Mouse (Mus musculus): ENCODE data around the gene Mprip. TPM values are rescaled to one million over a fixed set of nuclear protein-coding genes. Genes with fewer than 3 reads are reported as not detected.
"Not testable (repeated sequence)": the region's sequence is repeated elsewhere in the genome, so short reads cannot be mapped to it uniquely, and the experiment has no call there.

The Mprip gene
- polyA plus RNA-seq, 1 experiment from 2014 or later = 97.6 TPM

DNA sequence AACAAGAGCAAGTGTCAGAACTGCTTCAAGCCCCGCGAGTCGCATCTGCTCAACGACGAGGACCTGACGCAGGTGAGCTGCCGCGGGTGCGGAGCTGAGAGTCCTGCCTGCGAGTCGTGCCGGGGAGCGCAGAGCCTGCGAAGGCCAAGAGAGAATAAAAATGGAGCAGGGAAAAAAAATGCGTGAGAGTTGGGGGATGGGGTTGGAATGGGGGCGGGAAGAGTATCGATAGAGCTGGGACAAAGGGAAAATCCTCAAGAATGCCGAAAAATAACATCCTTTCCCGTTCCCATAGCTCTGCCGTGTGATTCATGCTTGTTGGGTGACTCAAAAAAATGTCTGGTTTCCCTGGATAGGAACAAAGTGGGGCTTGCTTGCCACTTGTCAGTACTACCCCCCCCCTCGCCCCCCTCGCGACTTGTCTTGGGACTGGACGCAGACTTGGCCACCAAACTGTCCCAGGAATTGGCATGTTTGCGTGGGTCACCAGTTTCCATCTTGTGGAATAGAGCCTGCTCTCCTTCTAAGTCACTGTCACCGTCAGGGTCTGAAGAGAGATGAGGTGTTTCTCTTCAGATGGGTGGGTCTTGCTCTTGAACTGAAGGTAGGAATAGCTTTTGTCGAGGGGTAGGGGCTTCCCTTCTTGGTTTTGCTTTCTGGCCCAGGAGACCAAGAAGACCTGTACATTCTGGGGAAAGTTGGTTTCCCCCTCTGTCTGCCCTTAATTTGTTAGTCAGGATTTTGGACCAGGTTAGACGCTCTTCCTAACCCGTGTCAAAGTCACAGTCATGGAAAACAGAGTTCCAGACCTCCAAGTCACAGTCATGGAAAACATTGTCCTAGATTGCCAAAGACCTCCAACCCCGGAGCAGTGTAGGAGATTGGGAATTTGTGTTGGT, 2.0 kb downstream of the Mprip start:
- WGBS = 5% methylated on average over 30 of the region's 30 CpGs
- H3K9me3 ChIP-seq (ENCODE audit: control insufficient read depth, low read length) = no peaks in the 10 kb centered on the region
- peak; percentile 69 for DNase-seq (ENCODE audit: low spot score)
- peak overlapping the region; percentile 86 for H3K4me2 ChIP-seq (ENCODE audit: low read depth, low read length, severe bottlenecking)
- H3K4me1 ChIP-seq (replicated peaks; ENCODE audit: control insufficient read depth, insufficient read depth, low read length) = peaks cover 15% of the 10 kb centered on the region
- peaks cover 2% of the 10 kb centered on the region; the same call in 1 of the 2 replicates for H3K27me3 ChIP-seq (ENCODE audit: control insufficient read depth, insufficient read depth, low read length)
- ATAC-seq (replicated peaks; ENCODE audit: low FRiP score) = peak; percentile 42; the same call in 1 of the 2 replicates
- no peaks in the 10 kb centered on the region for H3K36me3 ChIP-seq (ENCODE audit: control insufficient read depth, insufficient read depth, low read length)
- H3K27ac ChIP-seq (ENCODE audit: low read depth, low read length) = peak overlapping the region; percentile 59
- H3K9ac ChIP-seq (ENCODE audit: low read length) = peak overlapping the region; percentile 91
- peak overlapping the region; percentile 87 for H3K4me3 ChIP-seq (ENCODE audit: low read depth, low read length)

DNA sequence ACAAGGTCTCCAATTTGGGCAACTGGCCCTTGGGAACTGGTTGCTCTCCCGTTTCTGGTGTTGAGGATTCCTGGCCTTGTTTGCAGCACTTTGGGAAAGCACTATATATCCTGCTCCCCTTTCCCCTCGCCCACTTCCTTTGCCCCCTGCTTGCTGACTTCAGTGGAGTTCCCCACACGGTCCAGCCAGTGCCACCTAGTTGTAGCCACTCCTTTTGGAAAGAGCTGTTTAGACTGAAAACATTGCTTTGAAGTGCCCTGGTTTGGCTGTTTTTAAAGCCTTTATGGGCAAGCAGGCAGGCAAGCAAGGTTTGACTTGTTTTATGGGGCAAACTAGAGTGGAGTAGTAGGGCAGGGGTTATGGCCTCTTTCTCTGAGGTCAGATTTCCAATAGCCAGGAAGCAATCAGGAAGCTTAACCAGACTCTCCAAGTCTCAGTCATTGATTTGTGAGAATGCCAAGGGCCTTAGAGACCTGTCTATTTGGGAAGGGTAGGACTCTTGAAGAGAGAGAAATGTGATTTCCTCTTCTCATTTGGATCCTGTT, 2.7 kb downstream of the Mprip start:
- no peak for ATAC-seq (replicated peaks; ENCODE audit: low FRiP score)
- H3K4me2 ChIP-seq (ENCODE audit: low read depth, low read length, severe bottlenecking) = peak overlapping the region; percentile 86
- 26% methylated on average over 3 of the region's 3 CpGs for WGBS
- H3K4me3 ChIP-seq (ENCODE audit: low read depth, low read length) = peak overlapping the region; percentile 87
- no peak for DNase-seq (ENCODE audit: low spot score)
- no peak overlapping the region for H3K27ac ChIP-seq (ENCODE audit: low read depth, low read length)
- no peaks in the 10 kb centered on the region for H3K36me3 ChIP-seq (ENCODE audit: control insufficient read depth, insufficient read depth, low read length)
- no peaks in the 10 kb centered on the region for H3K9me3 ChIP-seq (ENCODE audit: control insufficient read depth, low read length)
- H3K9ac ChIP-seq (ENCODE audit: low read length) = peak overlapping the region; percentile 91
- peaks cover 15% of the 10 kb centered on the region for H3K4me1 ChIP-seq (replicated peaks; ENCODE audit: control insufficient read depth, insufficient read depth, low read length)
- H3K27me3 ChIP-seq (ENCODE audit: control insufficient read depth, insufficient read depth, low read length) = peaks cover 2% of the 10 kb centered on the region; the same call in 1 of the 2 replicates

DNA sequence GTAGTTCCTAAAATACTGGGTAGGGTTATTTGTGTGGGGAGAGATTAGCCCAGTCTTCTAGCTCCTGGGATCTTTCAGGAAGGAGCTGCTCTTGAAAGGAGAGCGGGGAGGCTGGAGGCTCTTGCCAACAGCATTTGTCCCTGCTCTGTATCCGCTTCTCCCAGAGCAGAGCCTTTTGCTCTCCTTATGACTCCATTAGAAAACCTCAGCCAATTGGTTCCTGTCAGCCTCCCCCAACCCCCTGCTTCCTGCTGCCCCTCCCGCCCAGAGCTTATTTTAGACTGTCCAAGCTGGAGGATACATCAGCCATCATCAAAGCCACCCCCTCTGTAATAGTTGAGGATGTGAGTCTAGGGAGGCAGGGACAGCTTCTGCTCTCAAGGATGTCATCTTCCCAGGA, 3.7 kb downstream of the Mprip start:
- H3K9me3 ChIP-seq (ENCODE audit: control insufficient read depth, low read length) = no peaks in the 10 kb centered on the region
- H3K4me2 ChIP-seq (ENCODE audit: low read depth, low read length, severe bottlenecking) = no peak overlapping the region
- H3K36me3 ChIP-seq (ENCODE audit: control insufficient read depth, insufficient read depth, low read length) = no peaks in the 10 kb centered on the region
- H3K4me1 ChIP-seq (replicated peaks; ENCODE audit: control insufficient read depth, insufficient read depth, low read length) = peaks cover 15% of the 10 kb centered on the region
- no peak for ATAC-seq (replicated peaks; ENCODE audit: low FRiP score)
- peaks cover 2% of the 10 kb centered on the region; the same call in 1 of the 2 replicates for H3K27me3 ChIP-seq (ENCODE audit: control insufficient read depth, insufficient read depth, low read length)
- DNase-seq (ENCODE audit: low spot score) = no peak
- no peak overlapping the region for H3K9ac ChIP-seq (ENCODE audit: low read length)
- 58% methylated on average over 3 of the region's 3 CpGs for WGBS
- no peak overlapping the region for H3K27ac ChIP-seq (ENCODE audit: low read depth, low read length)
- no peak overlapping the region for H3K4me3 ChIP-seq (ENCODE audit: low read depth, low read length)

DNA sequence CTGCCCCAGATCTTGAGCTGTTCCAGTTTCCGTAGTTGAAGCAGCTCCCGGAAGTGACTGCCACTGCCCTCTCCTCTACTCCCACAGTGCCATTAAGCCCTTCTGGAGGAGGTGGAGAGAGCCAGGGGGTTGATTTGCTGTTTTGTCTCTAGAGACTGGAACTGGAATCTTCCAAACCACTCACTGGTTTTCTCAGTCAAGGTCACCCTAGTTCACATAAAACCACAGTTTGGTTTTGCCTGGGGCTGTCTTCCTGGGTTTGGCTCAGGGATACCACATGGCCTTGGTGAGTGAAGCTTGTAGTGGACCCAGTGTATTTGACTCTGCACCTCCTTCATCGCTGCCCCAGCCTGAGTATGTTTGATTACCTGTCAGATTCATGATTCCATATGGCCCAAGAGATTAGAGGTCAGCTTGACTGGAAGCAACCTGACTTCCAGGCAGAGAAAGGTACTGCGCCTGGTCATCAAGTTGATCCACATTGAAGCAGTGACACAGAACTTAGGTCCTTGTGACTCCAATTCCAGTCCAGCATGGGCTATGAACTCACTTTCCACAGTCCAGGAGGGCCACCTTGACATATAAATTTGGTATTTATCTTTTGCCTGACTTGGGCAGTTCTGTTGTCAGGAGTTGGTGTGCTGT, 10.1 kb downstream of the Mprip start:
- Histone ChIP-seq H3K36me3 (ENCODE audit: control insufficient read depth, insufficient read depth, low read length) (no peaks in the 10 kb centered on the region), H3K27me3 (ENCODE audit: control insufficient read depth, insufficient read depth, low read length) (no peaks in the 10 kb centered on the region), H3K4me3 (ENCODE audit: low read depth, low read length) (no peak overlapping the region), H3K4me1 (replicated peaks; ENCODE audit: control insufficient read depth, insufficient read depth, low read length) (no peaks in the 10 kb centered on the region), H3K9me3 (ENCODE audit: control insufficient read depth, low read length) (no peaks in the 10 kb centered on the region), H3K4me2 (ENCODE audit: low read depth, low read length, severe bottlenecking) (no peak overlapping the region), H3K27ac (ENCODE audit: low read depth, low read length) (no peak overlapping the region), H3K9ac (ENCODE audit: low read length) (no peak overlapping the region)
- 90% methylated on average over 4 of the region's 4 CpGs for WGBS
- ATAC-seq (replicated peaks; ENCODE audit: low FRiP score) (no peak), DNase-seq (ENCODE audit: low spot score) (no peak)

DNA sequence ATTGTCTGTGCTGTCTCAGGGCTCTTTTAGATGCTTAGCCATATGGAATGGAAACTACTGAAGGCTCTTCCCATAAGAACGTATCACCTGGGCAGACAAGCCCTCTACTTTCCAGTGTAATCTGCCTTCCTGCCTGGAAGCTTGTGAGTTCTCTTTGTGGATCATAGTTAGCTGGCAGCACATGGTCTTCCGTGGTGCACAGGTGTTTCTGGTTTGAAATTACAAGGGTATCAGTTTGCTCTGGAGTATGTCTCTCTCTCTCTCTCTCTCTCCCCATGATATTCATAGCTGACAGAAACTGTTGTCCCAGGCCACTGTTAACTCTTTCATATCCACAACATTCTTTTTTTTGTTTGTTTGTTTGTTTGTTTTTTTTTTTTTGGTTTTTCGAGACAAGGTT, 12.9 kb downstream of the Mprip start:
- no peaks in the 10 kb centered on the region for H3K27me3 ChIP-seq (ENCODE audit: control insufficient read depth, insufficient read depth, low read length)
- H3K4me1 ChIP-seq (replicated peaks; ENCODE audit: control insufficient read depth, insufficient read depth, low read length) = no peaks in the 10 kb centered on the region
- H3K4me3 ChIP-seq (ENCODE audit: low read depth, low read length) = no peak overlapping the region
- H3K9me3 ChIP-seq (ENCODE audit: control insufficient read depth, low read length) = no peaks in the 10 kb centered on the region
- H3K4me2 ChIP-seq (ENCODE audit: low read depth, low read length, severe bottlenecking) = no peak overlapping the region
- 88% methylated on average over 3 of the region's 3 CpGs for WGBS
- no peak overlapping the region for H3K27ac ChIP-seq (ENCODE audit: low read depth, low read length)
- H3K36me3 ChIP-seq (ENCODE audit: control insufficient read depth, insufficient read depth, low read length) = no peaks in the 10 kb centered on the region
- no peak for DNase-seq (ENCODE audit: low spot score)
- H3K9ac ChIP-seq (ENCODE audit: low read length) = no peak overlapping the region
- no peak for ATAC-seq (replicated peaks; ENCODE audit: low FRiP score)

DNA sequence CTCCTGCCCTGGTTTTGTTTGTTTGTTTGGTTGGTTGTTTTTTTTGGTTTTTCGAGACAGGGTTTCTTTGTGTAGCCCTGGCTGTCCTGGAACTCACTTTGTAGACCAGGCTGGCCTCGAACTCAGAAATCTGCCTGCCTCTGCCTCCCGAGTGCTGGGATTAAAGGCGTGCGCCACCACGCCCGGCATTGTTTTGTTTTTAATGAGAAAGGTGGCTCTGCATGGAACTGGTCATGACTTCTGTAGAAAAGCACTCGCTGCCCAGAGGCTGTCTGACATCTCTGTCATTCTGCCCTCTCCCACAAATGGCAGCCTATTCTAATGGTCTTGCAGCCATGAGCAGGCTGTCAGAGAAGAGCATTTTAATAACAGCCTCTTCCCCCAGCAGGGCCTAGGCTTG, 13.6 kb downstream of the Mprip start:
- not testable (repeated sequence) for H3K4me2 ChIP-seq (ENCODE audit: low read depth, low read length, severe bottlenecking); H3K9me3 ChIP-seq (ENCODE audit: control insufficient read depth, low read length); H3K4me3 ChIP-seq (ENCODE audit: low read depth, low read length); H3K4me1 ChIP-seq (replicated peaks; ENCODE audit: control insufficient read depth, insufficient read depth, low read length); H3K27ac ChIP-seq (ENCODE audit: low read depth, low read length); H3K27me3 ChIP-seq (ENCODE audit: control insufficient read depth, insufficient read depth, low read length); DNase-seq (ENCODE audit: low spot score); H3K36me3 ChIP-seq (ENCODE audit: control insufficient read depth, insufficient read depth, low read length); H3K9ac ChIP-seq (ENCODE audit: low read length); ATAC-seq (replicated peaks; ENCODE audit: low FRiP score)
- 99% methylated on average over 7 of the region's 8 CpGs for WGBS

DNA sequence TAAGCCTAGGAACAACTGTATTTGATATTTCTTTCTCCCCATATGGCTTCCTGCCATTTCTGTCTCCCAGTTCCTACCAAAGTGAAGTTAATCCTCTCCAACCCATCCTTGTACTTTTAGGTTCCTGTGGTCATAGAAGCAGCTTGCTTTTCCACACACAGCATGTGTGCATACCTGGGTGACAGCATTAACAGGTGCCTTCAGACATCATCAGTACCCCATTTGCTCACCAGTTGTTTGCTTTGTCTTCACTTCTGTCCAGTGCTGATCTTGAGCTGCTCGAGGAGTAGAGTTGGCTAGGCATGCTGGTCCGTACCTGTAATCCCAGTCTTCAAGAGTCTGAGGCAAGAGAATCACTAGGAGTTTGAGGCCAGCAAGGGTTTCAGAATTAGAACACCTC, 16.7 kb downstream of the Mprip start:
- Histone ChIP-seq H3K36me3 (ENCODE audit: control insufficient read depth, insufficient read depth, low read length) (no peaks in the 10 kb centered on the region), H3K4me2 (ENCODE audit: low read depth, low read length, severe bottlenecking) (no peak overlapping the region), H3K9me3 (ENCODE audit: control insufficient read depth, low read length) (no peaks in the 10 kb centered on the region), H3K4me3 (ENCODE audit: low read depth, low read length) (no peak overlapping the region), H3K27me3 (ENCODE audit: control insufficient read depth, insufficient read depth, low read length) (no peaks in the 10 kb centered on the region), H3K4me1 (replicated peaks; ENCODE audit: control insufficient read depth, insufficient read depth, low read length) (no peaks in the 10 kb centered on the region), H3K9ac (ENCODE audit: low read length) (no peak overlapping the region), H3K27ac (ENCODE audit: low read depth, low read length) (no peak overlapping the region)
- DNase-seq (ENCODE audit: low spot score) = no peak
- 95% methylated on average over 2 of the region's 2 CpGs for whole genome bisulfite sequencing
- ATAC-seq (replicated peaks; ENCODE audit: low FRiP score) = no peak

DNA sequence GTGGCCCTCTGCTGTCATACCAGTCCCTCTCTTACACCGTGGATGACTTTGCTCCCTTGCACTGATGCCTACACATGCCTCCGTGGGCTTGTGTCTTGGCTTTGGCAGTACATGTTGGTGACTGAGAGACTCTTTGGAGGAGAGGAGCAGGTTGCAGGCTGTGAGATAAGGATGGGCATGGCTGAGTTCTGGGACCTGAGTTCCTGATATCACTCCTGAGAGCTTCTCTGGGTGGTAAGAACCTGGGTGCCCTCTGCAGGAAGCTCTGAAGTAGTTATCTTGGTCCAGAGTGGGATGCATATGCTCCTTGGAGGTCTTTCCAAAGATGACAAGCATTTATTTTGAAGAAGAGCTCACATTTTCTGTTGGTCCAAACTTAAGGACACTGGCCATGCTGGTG, 17.6 kb downstream of the Mprip start:
- Histone ChIP-seq H3K9ac (ENCODE audit: low read length) (no peak overlapping the region), H3K27ac (ENCODE audit: low read depth, low read length) (no peak overlapping the region), H3K9me3 (ENCODE audit: control insufficient read depth, low read length) (no peaks in the 10 kb centered on the region), H3K4me3 (ENCODE audit: low read depth, low read length) (no peak overlapping the region), H3K4me2 (ENCODE audit: low read depth, low read length, severe bottlenecking) (no peak overlapping the region), H3K36me3 (ENCODE audit: control insufficient read depth, insufficient read depth, low read length) (no peaks in the 10 kb centered on the region), H3K4me1 (replicated peaks; ENCODE audit: control insufficient read depth, insufficient read depth, low read length) (no peaks in the 10 kb centered on the region), H3K27me3 (ENCODE audit: control insufficient read depth, insufficient read depth, low read length) (no peaks in the 10 kb centered on the region)
- WGBS = 94% methylated on average over 2 of the region's 2 CpGs
- ATAC-seq (replicated peaks; ENCODE audit: low FRiP score) (no peak), DNase-seq (ENCODE audit: low spot score) (no peak)
